Mouse (Mus musculus): Measurements from ENCODE around the gene Siah1b. TPM values are rescaled to one million over a fixed set of nuclear protein-coding genes. Genes with fewer than 3 reads are reported as not detected.
A peak's percentile ranks its signal among the peaks of the same experiment; 100 is the strongest.

The Siah1b gene
- polyA plus RNA-seq, 1 experiment: 10.9 TPM

DNA sequence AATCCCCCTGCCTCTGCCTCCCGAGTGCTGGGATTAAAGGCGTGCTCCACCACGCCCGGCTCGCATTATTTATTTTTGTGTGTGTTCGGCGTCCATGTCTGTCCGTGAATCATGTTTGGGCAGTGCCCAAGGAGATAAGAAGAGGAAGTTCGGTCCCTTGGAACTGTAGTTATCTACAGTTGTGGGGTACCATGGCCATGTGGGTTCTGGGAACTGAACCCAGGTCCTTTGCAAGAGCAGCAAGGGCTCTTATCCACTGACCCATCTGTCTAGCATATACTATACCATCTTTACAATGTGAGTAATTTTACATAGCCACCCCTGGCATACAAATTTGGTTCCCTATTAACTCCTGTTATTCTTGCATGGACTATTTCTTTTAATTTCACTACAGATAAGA lies 5.7 kb upstream of the Siah1b start:
- no peak overlapping the region for H3K27ac ChIP-seq (ENCODE audit: control insufficient read depth, insufficient read depth, low read length)
- DNase-seq: no peak

GRCm38 (mm10) chrX:164068968-164069367 lies 7.3 kb downstream of the Siah1b start:
- no peak for DNase-seq
- Histone ChIP-seq H3K27me3 (ENCODE audit: control insufficient read depth, insufficient read depth, low read length) (no peaks in the 10 kb centered on the region), H3K4me1 (replicated peaks; ENCODE audit: control insufficient read depth, insufficient read depth, low read length) (no peaks in the 10 kb centered on the region), H3K4me3 (ENCODE audit: control insufficient read depth, insufficient read depth, low read length) (no peak overlapping the region), H3K36me3 (ENCODE audit: control insufficient read depth, insufficient read depth, low read length) (no peaks in the 10 kb centered on the region), H3K27ac (ENCODE audit: control insufficient read depth, insufficient read depth, low read length) (no peak overlapping the region)
- WGBS: 94% methylated on average over 4 of the region's 4 CpGs
- TF ChIP-seq POLR2A (IDR thresholded peaks at IDR 0.05; ENCODE audit: control insufficient read depth, extremely low read depth, insufficient read depth, low read length, poor library complexity) (no peak), CTCF (IDR thresholded peaks at IDR 0.05; ENCODE audit: borderline replicate concordance, control insufficient read depth, extremely low read depth, insufficient read depth, low read length, poor library complexity) (no peak)

More for the DNA sequence above, 5.7 kb upstream of the Siah1b start:
- WGBS: 95% methylated on average over 9 of the region's 9 CpGs
- TF ChIP-seq CTCF (IDR thresholded peaks at IDR 0.05; ENCODE audit: borderline replicate concordance, control insufficient read depth, extremely low read depth, insufficient read depth, low read length, poor library complexity) (no peak), POLR2A (IDR thresholded peaks at IDR 0.05; ENCODE audit: control insufficient read depth, extremely low read depth, insufficient read depth, low read length, poor library complexity) (no peak)
- Histone ChIP-seq H3K27me3 (ENCODE audit: control insufficient read depth, insufficient read depth, low read length) (no peaks in the 10 kb centered on the region), H3K4me3 (ENCODE audit: control insufficient read depth, insufficient read depth, low read length) (no peak overlapping the region), H3K36me3 (ENCODE audit: control insufficient read depth, insufficient read depth, low read length) (no peaks in the 10 kb centered on the region), H3K4me1 (replicated peaks; ENCODE audit: control insufficient read depth, insufficient read depth, low read length) (no peaks in the 10 kb centered on the region)

DNA sequence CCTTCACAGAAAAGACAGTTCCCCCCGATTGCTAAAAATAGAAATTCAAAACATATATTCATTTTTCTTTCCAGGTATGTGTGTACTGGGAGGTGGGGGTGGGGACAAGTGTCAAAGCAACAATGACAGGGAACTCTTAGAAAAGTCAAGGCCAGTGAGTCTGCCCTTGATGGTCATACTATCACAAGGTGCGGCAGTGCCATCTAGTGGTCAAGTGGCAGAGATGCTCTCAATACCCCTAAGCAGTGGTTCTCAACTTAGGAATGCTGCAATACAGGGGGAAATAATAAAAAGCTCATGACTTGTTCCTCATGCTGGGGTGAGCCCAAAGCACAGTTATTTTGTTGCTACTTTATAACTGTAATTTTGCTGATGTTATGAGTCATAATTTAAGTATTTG lies 10.1 kb downstream of the Siah1b start:
- Histone ChIP-seq H3K36me3 (ENCODE audit: control insufficient read depth, insufficient read depth, low read length) (no peaks in the 10 kb centered on the region), H3K4me1 (replicated peaks; ENCODE audit: control insufficient read depth, insufficient read depth, low read length) (no peaks in the 10 kb centered on the region), H3K27ac (ENCODE audit: control insufficient read depth, insufficient read depth, low read length) (no peak overlapping the region), H3K4me3 (ENCODE audit: control insufficient read depth, insufficient read depth, low read length) (no peak overlapping the region), H3K27me3 (ENCODE audit: control insufficient read depth, insufficient read depth, low read length) (no peaks in the 10 kb centered on the region)
- TF ChIP-seq POLR2A (IDR thresholded peaks at IDR 0.05; ENCODE audit: control insufficient read depth, extremely low read depth, insufficient read depth, low read length, poor library complexity) (no peak), CTCF (IDR thresholded peaks at IDR 0.05; ENCODE audit: borderline replicate concordance, control insufficient read depth, extremely low read depth, insufficient read depth, low read length, poor library complexity) (no peak)
- 4% methylated on average over 2 of the region's 2 CpGs for WGBS
- peak; percentile 43 for DNase-seq

GRCm38 (mm10) chrX:164059070-164059469 lies 17.2 kb downstream of the Siah1b start:
- Histone ChIP-seq H3K27ac (ENCODE audit: control insufficient read depth, insufficient read depth, low read length) (no peak overlapping the region), H3K27me3 (ENCODE audit: control insufficient read depth, insufficient read depth, low read length) (no peaks in the 10 kb centered on the region), H3K4me3 (ENCODE audit: control insufficient read depth, insufficient read depth, low read length) (no peak overlapping the region), H3K4me1 (replicated peaks; ENCODE audit: control insufficient read depth, insufficient read depth, low read length) (no peaks in the 10 kb centered on the region), H3K36me3 (ENCODE audit: control insufficient read depth, insufficient read depth, low read length) (no peaks in the 10 kb centered on the region)
- DNase-seq: no peak
- no peak for TF ChIP-seq CTCF (IDR thresholded peaks at IDR 0.05; ENCODE audit: borderline replicate concordance, control insufficient read depth, extremely low read depth, insufficient read depth, low read length, poor library complexity)
- TF ChIP-seq POLR2A (IDR thresholded peaks at IDR 0.05; ENCODE audit: control insufficient read depth, extremely low read depth, insufficient read depth, low read length, poor library complexity): no peak
- 20% methylated on average over 4 of the region's 4 CpGs for WGBS

GRCm38 (mm10) chrX:164058523-164058922 lies 17.8 kb downstream of the Siah1b start:
- no peaks in the 10 kb centered on the region for H3K27me3 ChIP-seq (ENCODE audit: control insufficient read depth, insufficient read depth, low read length)
- no peak for DNase-seq
- H3K27ac ChIP-seq (ENCODE audit: control insufficient read depth, insufficient read depth, low read length): no peak overlapping the region
- WGBS: 100% methylated on average over 3 of the region's 3 CpGs
- H3K4me3 ChIP-seq (ENCODE audit: control insufficient read depth, insufficient read depth, low read length): no peak overlapping the region
- no peaks in the 10 kb centered on the region for H3K4me1 ChIP-seq (replicated peaks; ENCODE audit: control insufficient read depth, insufficient read depth, low read length)
- no peak for TF ChIP-seq POLR2A (IDR thresholded peaks at IDR 0.05; ENCODE audit: control insufficient read depth, extremely low read depth, insufficient read depth, low read length, poor library complexity)
- no peak for TF ChIP-seq CTCF (IDR thresholded peaks at IDR 0.05; ENCODE audit: borderline replicate concordance, control insufficient read depth, extremely low read depth, insufficient read depth, low read length, poor library complexity)
- no peaks in the 10 kb centered on the region for H3K36me3 ChIP-seq (ENCODE audit: control insufficient read depth, insufficient read depth, low read length)

DNA sequence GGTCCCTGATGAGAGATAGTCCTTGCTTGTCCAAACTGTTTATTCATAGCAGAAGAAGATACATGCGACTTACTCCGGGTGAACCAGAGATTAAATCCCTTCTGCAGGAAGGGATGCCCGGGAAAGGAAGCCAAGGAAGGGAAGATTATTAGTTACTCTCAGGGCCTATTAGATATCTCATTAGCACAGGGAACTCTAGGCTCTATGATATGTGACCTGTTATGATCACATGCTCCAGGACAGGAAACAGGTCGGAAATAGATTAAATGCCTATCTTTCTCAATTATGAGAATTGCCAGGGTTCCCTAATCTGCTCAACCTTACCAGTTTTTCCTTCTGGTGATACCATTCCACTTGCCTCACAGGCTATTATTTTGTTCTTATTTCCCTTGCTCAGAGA lies 20.6 kb downstream of the Siah1b start:
- no peak overlapping the region for H3K27ac ChIP-seq (ENCODE audit: control insufficient read depth, insufficient read depth, low read length)
- H3K27me3 ChIP-seq (ENCODE audit: control insufficient read depth, insufficient read depth, low read length): no peaks in the 10 kb centered on the region
- no peaks in the 10 kb centered on the region for H3K4me1 ChIP-seq (replicated peaks; ENCODE audit: control insufficient read depth, insufficient read depth, low read length)
- no peak overlapping the region for H3K4me3 ChIP-seq (ENCODE audit: control insufficient read depth, insufficient read depth, low read length)
- WGBS: 92% methylated on average over 4 of the region's 4 CpGs
- no peak for DNase-seq
- no peaks in the 10 kb centered on the region for H3K36me3 ChIP-seq (ENCODE audit: control insufficient read depth, insufficient read depth, low read length)
- no peak for TF ChIP-seq CTCF (IDR thresholded peaks at IDR 0.05; ENCODE audit: borderline replicate concordance, control insufficient read depth, extremely low read depth, insufficient read depth, low read length, poor library complexity)

DNA sequence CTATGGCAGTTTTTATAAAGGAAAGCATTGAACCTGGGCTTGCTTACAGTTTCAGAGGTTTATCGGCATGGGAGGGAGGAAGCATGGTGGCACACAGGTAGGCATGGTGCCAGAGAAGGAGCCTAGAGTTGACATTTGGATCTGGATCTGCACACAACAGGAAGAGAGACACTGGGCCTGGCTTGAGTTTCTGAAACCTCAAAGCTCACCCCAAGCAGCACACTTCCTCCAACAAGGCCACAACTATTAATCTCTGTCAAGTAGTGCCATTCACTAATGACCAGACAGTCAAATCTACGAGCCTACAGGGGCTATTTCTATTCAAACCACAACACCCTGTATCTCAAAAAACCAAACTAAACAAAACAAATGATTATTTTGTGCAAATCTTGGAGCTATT lies 29.6 kb downstream of the Siah1b start:
- TF ChIP-seq CTCF (IDR thresholded peaks at IDR 0.05; ENCODE audit: borderline replicate concordance, control insufficient read depth, extremely low read depth, insufficient read depth, low read length, poor library complexity) (no peak), POLR2A (IDR thresholded peaks at IDR 0.05; ENCODE audit: control insufficient read depth, extremely low read depth, insufficient read depth, low read length, poor library complexity) (no peak)
- H3K4me3 ChIP-seq (ENCODE audit: control insufficient read depth, insufficient read depth, low read length): no peak overlapping the region
- no peaks in the 10 kb centered on the region for H3K27me3 ChIP-seq (ENCODE audit: control insufficient read depth, insufficient read depth, low read length)
- 27% methylated on average over 2 of the region's 2 CpGs for WGBS
- no peaks in the 10 kb centered on the region for H3K36me3 ChIP-seq (ENCODE audit: control insufficient read depth, insufficient read depth, low read length)
- H3K27ac ChIP-seq (ENCODE audit: control insufficient read depth, insufficient read depth, low read length): no peak overlapping the region
- DNase-seq: no peak
- H3K4me1 ChIP-seq (replicated peaks; ENCODE audit: control insufficient read depth, insufficient read depth, low read length): no peaks in the 10 kb centered on the region

Measured in thymus, adult 2 months (tissue).